Mouse (Mus musculus) duodenum, adult 2 months (tissue): ENCODE measurements around the gene Raver2. TPM values are rescaled to one million over a fixed set of nuclear protein-coding genes. Genes with fewer than 3 reads are reported as not detected.

ENCODE experiments used
- polyA plus RNA-seq: library from polyadenylated mRNA; depleted of rRNA; stranded (reverse); fragments of >200 nt; gene quantifications from 2 replicates; pipeline ENCODE4 v1.2.3, GENCODE M21; 2012; ENCODE audit warnings: low replicate concordance; rRNA removed

Gene Raver2
- 0.38 and 0.77 TPM in 2 replicates for polyA plus RNA-seq

GRCm38 (mm10) chr4:101068786-101069153, at the start of gene Raver2:
Gene Raver2, plus strand, starts transcription at chr4:101068983.

GRCm38 (mm10) chr4:101020596-101020995, 48.2 kb upstream of the Raver2 start, which contains the start of gene Gm10577:
Gene Gm10577, minus strand, starts transcription at chr4:101020696.

Other genes starting within 250 kb of the Raver2 start
- gene Gm10577, start 48.3 kb upstream of the Raver2 start, polyA plus RNA-seq = not detected in 2 replicates
- gene Jak1, start 196.3 kb downstream of the Raver2 start, polyA plus RNA-seq = 9.5 and 28.2 TPM in 2 replicates